Mouse (Mus musculus): ENCODE results near the gene Wdr18.

- TF ChIP-seq CTCF (IDR thresholded peaks at IDR 0.05; ENCODE audit: low read depth, low read length) = no peak
- no peak for TF ChIP-seq POLR2A (IDR thresholded peaks at IDR 0.05; ENCODE audit: extremely low read depth, insufficient read depth, low read length)
Measured at GRCm38 (mm10) chr10:79947502-79947901, 12.4 kb upstream of the Wdr18 start.
